ENCODE assay signal across 5 mouse cellular contexts in genomic region chr5:52132840-52133239, GRCm38 (mm10).
"Had no signal": no experiment of that assay in that cellular context is flagged by ENCODE, and none has a peak within 500 bp of the region (broad histone marks: within the 10 kb centered on the region; RNA-seq: fewer than 3 reads in every experiment).

No protein-coding gene starts in this region.

- H3K36me3 ChIP-seq: liver, embryonic 15.5 days; stomach, embryonic 15.5 days had no signal

- H3K4me2 ChIP-seq: limb, embryonic 13.5 days; liver, embryonic 15.5 days; lung, embryonic 14.5 days; stomach, embryonic 15.5 days had no signal

- H3K27ac ChIP-seq: limb, embryonic 13.5 days; liver, embryonic 15.5 days; macrophage; stomach, embryonic 15.5 days had no signal

- H3K4me1 ChIP-seq: limb, embryonic 13.5 days; liver, embryonic 15.5 days; stomach, embryonic 15.5 days had no signal

- H3K9ac ChIP-seq: limb, embryonic 13.5 days; liver, embryonic 15.5 days; lung, embryonic 14.5 days; stomach, embryonic 15.5 days had no signal

- H3K27me3 ChIP-seq: limb, embryonic 13.5 days; liver, embryonic 15.5 days; stomach, embryonic 15.5 days had no signal

- H3K4me3 ChIP-seq: limb, embryonic 13.5 days; liver, embryonic 15.5 days; stomach, embryonic 15.5 days had no signal

- H3K9me3 ChIP-seq: limb, embryonic 13.5 days; liver, embryonic 15.5 days; stomach, embryonic 15.5 days had no signal
